Mouse (Mus musculus) spleen, postnatal 36 days (tissue): Measurements from ENCODE around the gene Snd1.

Experiments
- DNase-seq, 2 experiments: peaks; one replicate each; pipeline ENCODE4 v3.0.0; 2022; ENCODE audit warnings: low spot score in 2 of 2, mixed read lengths in 1 of 2

The Snd1 gene

DNA sequence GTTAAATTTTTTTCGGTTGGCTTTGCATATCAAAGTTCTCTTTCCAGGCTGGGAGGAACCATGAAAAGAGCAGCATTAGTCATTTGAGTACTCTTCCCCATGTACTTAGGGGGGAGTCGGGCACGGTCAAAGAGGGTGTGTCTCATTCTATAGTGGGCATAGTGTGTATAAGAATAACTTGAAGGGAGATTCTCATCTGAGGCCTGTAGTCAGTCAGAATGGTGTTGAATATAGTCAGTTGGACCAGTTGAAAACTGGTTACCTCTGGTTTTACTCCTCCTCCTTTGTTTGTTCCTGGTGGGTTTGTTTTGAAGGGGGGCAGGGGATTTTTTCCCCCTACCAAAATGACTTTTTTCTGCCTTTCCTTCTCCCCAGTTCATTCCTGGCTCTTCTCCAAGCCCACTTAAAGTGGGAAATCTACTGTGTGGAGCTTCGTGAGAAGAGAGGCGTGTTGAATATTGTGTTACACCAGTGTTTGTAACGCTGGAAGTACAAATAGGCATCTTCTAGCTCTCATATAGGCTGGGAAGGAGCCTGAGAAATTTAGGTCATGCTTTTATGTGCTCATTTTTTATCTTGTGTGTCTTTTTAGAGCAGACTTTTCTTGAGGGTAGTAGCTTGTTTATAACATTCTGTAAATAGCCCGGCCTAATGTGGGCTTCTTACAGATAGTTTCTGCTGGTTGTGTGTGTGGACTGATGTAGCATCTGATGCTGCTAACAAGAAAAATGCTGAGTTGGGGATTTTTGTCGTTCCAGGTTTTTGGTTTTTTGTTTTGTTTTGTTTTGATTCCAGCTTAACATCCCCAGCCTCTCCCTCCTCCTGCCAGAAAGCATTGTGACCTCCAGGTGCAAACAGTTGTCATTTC lies 231.4 kb downstream of the Snd1 start:
- DNase-seq = no peak

DNA sequence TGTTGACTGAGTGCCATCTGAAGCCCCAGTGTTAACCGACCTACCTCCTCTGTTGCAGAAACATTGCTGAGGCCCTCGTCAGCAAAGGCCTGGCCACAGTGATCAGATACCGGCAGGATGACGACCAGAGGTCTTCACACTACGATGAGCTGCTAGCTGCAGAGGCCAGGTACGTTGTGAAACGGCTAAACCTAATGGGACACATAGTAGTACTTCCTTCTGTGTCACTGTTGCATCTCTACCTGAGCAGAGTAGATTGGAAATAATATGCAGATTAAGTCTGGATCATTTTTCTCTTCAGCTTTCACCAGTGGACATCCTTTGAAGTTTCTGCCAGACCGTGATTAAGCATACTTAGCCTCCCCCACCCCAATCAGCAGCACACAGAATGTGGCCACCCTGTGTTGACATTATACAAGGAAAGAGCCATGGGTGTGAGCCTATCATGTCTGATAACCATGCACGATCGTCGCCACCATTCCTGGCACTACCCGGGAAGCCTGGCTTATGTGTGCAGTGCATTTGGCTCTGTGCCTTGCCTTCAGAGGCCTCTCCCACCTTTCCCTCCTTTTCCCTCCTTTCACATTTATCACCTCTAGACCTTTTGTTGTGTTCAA lies 232.1 kb downstream of the Snd1 start:
- peak; percentile 15 to 46 for DNase-seq

DNA sequence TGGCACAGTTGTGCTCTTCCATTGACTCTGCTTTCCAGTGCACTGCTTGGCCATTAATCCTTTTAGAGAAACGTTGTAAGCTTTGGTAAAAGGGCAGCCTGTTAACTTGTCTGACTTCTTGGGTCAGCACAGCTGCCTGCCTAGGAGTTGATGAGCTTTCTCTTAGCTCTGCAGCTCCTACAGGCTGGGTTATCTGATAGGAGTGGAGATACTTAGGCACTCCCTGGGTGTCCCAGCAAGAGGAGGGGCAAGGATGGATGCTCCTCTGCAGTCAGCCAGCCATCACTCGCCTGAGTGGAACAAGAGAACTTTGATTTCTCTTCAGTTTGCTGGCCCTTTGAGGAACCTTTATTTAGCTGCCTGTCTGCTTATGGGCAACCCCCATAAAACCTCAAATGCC lies 235.1 kb downstream of the Snd1 start:
- no peak for DNase-seq

DNA sequence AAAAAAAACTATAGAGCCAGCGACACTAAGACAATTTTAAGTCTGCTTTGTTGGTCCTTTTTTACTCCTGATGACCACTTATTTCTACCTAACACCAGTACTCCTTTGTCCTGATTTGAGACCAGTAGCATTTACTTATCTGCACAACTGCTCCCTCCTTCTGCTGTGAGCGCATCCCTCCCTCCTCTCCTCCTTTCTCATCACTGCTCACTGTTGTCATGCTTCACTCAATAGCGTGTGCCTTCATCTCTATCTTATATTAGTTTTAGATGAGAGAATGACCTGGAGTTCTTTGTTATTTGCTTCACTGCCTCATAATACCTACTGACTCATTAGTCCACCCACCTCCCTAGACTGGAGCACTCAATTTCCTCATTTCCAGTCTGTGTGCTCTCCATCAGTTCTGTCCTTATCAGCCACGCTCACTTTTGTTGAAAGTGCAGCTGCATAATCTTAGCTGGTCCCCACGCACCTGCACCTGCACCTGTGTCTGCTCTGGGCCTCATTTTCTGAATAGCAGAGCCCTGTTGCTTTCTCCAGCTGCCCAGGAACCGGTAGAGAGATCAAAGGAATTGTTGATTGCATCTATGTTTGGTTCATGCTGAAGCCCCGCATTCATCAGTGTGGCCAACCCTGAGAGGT lies 242.4 kb downstream of the Snd1 start:
- DNase-seq = no peak

DNA sequence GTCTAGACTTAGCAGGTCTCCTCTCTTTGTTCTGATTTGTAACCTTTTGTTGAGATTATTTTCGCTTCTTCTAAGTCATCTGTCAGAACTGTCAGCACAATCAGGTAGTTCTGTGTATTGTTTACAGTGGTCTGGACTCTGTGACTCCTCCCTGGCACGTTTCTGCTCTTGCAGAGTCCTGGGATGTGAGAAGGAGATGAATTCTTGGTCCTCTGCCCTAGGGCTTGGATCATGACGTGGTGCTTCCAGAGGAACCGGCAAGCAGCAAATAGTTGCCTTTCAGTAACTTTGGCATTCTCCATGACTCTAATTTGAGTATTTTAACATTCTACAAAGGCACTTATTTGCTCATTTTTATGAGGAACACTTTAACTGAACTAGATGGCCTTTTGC lies 242.9 kb downstream of the Snd1 start:
- DNase-seq = no peak

DNA sequence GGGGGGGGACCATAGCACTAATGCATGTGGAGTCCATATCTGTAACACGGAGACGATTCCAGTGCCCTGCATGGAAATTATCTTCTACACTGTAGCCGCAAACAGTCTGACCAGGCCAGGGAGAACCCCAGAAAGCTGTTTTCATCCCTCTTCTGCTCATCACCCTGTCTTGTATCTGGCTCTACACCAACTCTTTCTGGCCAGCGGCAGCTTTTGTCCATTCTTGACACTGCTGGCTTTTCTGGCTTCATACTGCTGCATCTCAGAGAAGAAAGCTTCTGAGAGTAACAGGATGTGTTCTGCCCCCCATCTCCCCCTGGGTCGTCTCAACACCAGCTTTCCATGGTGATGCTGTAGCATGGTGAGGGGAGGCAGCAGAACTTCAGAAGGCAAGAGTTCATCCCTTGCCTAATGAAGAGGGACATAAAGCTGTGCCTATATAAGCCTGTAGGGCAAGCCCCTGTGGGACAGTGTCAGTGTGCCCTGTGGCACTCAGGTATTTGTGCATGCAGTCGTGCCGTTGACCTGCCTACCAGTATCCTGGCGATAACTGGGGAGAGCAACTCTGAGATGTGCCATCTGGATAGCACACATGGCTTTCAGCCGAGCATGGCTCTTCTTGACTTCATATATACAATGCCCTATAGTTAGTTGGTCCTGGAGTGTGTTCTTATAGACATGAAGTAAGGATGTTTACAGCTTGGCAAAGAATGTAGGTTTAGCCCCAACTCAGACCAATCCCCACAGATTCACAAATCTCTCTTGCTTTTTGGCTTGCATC lies 245.6 kb downstream of the Snd1 start:
- no peak for DNase-seq

DNA sequence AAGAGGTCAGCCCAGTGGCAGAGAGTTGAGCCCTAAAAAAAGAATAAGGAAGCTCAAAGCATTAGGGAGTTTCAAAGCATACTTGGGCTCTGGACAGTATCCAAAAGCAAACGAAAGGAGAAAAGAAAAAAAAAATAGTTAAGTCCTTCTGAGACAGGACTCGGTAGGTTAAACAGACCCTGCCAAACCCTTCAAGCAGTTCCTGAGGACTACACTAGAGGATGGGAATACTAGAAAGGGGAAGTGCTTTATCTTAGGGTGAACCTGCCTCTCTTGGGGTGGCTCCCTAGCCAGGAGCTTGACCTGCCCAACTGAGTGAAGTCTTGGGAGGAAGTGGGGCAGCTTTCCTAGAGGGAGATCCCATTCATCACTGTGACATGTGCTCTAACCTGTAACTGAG lies 248.1 kb downstream of the Snd1 start:
- DNase-seq = no peak

DNA sequence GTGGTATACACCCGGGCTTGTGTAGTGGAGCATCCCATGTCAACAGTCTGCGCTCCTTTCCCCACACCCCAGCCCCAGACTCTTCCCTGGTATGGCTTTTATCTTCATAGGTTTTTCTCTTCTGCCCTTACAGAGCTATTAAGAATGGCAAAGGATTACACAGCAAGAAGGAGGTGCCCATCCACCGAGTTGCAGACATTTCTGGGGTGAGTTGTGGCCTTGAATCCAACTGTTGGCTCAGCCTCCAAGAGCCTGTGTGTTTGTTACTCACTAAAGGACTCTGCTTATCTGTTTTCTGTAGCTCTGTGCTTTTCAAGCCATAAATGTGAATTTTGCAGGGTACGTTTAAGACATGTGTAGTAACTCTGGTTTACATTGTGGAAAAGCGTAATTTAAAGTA lies 249.8 kb downstream of the Snd1 start:
- DNase-seq = no peak

DNA sequence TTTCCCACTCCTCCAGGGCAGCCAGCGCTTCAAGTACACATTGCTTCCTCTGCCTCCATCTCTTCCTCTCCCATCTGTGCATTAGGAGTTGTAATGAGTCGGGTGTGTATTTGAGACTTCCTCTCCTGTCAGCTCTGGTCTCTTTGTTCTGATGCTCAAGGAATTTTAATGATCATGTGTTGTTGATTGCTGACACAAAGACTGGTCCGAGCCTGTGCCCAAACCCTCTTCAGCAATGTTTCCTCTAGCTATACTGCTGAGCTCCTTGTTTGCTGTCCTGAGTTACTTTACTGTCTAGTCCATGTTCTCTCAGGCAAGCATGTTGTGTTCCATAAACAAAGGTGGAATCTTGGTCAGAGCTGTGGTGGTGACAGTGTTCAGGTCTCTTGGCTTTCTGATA lies 254.3 kb downstream of the Snd1 start:
- DNase-seq = no peak

DNA sequence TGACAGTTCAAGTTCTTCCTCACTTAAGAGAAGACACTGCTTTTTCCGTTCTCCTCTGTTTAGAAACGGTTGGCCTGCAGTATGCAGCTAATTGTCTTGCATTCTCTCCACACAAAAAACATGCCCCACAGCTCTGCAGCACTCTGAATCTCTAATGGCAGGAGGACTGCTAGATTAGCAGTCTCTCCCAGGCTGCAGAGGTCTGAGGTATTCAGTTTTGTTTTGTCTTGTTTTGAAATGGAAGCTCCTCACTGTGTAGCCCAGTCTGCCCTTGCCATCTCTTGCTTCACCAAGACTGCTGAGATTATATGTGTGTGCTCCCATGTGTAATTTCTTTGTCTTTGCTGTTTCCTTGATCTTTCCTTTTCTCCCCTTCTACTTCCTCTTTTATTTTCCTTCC lies 254.7 kb downstream of the Snd1 start:
- DNase-seq = no peak

DNA sequence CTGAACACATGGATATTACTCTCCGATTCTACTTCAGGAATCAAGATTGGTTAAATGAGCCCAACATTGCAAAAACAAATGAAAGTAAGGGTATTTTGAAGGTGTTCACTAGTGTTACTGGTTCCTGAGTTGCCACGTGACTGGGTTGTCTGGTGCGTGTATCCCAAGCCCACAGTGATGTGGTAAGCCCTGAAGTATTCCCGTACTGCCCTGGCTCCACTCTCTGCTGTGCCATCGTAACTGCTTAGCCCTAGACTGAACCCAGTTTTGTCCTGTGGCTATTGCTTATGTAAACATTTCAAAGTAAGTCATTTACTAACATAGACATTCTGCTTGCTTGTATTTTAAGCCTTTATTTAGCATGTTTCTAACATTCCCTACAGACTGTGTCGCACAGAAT lies 256.3 kb downstream of the Snd1 start:
- DNase-seq = no peak

DNA sequence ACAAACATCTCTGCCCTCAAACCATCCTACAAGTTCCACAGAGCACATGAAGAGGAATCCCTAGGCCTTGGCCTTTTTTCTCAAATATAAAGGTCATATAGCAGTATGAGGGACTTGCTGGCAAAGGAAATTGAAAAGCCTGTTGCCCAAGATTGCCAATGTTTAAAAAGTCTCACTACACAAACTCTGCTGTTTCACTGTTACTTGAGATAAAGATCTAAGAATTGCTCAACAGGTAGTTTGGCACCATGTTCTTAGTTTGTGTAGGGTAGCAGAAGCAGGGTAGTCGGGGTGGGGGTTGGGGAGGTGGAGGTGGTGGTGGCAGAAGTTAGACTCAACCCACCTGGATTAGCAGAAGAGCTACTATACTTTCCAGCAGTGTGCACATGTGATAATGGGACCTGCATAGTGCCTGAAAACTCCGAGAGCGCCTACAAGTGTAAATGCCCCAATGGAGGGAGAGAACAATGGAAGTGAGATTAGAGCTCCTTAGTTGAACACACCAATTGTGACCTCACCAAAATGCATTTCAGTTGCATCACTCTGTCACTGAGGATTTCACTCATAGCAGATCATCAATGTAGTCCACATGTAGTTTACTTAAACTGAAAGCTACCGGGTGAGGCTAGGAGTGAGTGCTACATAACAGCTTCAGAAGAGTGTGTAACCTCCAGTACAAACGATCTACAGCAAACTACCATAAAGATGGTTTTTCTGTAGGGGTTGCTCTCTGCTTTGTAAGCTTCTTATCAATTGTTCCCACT lies 259.1 kb downstream of the Snd1 start:
- no peak for DNase-seq

DNA sequence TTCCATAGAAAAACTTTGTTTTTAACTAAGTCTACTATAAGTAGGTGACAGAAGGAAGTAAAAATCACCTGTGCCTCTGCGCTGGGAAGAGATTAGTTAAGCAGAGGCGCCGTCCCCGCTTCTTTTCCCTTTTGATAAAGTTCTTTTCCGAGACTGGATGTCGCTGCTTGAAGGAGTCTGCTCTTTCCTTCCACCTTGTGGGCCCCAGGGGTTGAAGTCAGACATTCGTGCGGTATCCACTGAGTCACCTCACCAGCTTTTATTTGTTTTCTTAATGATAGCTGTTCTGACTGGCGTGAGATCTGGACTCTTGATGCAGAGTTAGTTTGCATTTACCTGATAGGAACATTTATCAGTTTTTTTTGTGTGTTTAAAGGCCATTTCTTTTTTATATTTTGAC lies 260.2 kb downstream of the Snd1 start:
- DNase-seq = no peak

DNA sequence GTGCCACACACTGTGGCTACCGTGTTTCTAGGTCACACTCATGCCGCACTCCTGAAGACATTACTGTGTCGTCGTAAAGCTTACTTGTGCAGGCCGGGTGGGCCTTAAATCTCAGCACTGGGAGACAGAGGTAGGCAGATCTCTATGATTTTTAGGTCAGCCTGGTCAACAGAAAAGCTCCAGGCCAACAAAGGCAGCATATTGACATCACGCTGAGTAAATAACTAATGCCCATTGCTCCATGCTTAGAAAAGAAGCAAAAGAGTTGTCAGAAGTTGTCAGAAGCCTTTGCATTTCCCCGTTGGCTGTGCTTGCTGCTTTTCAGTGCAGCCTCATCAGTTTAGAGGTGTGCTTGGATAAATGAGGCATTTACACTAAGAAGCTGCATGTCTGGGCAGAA lies 261.7 kb downstream of the Snd1 start:
- no peak for DNase-seq

DNA sequence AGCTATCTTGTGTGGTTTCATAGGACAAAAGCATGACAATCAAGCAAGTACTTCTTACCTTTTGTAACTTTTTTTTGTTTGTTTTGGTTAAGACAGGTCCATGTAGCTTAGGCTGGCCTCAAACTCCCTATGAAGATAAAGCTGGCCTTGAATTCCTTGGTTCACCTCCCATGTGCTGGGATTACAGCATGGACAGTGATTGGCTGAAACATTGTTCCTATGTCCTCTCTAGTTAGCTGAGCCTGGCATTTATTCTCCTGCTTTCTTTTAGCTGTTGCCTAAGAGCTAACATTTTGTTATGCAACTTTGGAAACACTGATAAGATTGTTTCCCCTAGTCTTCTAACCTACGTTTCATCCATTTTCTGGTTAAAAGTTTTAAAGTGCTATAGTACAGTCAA lies 262.7 kb downstream of the Snd1 start:
- no peak for DNase-seq

DNA sequence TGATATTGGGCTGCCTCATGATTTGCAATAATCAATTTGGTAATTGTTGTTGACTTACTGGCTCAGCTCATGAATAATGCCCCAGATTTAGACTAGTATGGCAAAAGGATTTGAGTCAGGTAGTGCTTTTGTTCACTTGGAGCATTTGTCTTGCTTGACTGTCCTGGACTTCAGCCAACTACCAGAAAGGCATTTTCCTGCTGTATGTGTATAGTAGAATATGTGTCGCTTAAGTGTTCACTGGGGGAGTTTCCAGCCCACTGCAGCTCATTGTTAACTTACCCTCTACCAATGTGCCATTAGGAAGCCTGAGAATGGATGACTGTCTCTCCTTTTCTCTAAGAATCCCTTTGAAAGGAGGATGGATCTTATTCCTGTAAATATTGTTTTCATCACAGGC lies 268.6 kb downstream of the Snd1 start:
- DNase-seq = no peak

DNA sequence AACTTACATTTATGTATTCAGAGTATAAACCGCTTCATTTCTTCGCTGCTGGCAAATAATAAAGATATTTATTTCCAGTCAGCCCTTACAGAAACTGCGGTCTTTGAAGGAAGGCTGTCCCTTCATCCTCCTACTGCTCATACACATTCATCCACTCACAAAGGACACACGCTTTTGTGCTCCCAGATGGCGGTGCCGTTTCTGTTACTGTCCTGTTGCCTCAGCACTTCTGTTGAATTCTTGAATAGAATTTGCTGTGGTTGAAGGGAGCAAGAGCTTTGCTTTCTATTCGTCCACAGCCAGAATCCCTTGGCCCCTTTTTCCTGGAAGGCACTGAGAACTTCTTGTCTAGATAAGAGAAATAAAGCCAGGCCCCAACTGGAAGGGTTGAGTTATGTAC lies 270.9 kb downstream of the Snd1 start:
- no peak for DNase-seq

DNA sequence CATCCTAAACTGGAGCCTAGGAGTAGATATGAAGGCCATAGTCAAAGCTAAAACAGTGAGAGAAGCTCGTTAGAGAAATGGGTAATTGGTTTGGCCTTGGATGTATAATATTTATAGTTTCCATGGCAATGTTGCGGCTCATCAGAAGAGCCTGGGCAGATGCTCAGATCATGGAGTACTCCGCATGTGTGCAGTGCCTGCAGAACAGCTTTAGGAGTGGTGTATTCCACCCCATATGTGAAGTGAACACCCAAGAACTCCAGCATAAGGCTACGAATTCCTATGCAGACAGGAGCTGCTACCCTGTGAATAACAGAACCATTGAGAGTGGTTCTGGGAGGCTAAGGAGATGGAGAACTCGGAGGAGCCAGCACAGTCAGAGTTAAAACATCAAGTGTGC lies 272.1 kb downstream of the Snd1 start:
- DNase-seq = no peak

DNA sequence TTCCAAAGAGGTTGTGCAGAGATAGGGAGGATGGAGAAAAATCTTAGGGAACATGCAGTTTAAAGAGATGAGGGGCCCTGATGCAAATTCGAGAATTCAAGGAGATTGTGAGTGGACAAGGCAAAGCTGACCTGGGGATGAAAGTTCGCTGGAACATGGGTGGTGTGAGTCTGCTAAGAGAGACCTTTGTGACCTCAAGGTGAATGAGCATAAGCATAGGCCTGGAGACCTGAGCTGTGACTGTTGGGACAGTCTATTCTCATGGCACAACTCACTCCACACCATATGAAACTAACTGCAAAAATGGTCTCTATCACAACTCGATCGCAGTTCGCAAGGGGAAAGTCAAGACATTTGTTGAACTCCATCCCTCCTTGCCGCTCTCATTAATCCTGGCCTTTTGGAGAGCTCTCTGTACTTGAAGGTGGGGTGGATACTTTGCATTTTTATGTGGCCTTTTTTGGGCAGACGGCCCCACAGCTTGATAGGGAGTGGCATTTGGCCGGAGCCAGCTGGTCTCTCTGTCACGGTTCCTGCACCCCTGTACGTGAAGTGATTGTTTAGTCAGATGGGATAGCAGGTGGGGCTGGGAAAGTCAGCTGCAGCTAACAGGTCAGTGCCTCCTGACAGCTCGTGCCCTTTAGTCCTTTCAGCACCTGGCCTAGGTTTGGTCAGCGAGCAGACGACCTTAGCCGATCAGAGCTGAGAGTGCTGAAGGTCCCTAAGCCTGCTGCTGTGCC lies 273.2 kb downstream of the Snd1 start:
- DNase-seq = no peak

DNA sequence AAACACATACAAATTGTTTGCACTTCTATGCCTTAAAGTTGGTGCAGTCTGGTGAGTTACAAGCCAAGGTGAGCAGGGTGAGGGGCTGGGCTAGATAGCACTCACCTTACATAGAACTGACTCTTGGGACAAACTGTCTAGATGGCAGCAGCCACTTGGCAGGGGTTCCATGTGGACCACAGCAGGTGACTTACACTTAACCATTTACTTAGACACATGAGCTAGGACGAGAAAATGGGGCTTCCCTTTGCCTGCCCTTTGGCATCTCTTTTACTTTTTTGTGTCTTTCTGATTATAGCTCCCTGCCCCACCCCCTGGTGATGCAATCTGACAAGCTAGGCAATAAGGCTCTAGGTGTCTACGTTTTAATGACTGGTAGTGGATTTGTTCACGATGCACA lies 274.3 kb downstream of the Snd1 start:
- no peak for DNase-seq

DNA sequence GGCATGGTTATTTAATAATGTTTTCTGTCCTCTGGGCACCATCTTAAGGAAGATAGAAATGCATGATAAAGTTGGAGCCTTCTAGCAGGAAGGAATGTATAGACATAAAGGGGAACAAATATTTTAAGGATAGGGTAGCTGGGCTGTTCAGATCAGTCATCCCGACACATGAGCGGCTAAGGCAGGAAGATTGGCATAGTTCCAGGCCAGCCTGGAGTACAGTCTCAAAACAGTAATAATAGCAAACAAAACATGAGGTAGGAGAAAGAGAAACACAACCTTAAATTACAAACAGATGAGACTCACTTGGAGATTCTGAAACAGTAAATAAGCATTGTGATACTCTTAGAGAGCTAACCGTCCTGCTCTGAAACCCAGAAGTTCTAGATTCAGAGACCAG lies 276.2 kb downstream of the Snd1 start:
- DNase-seq = no peak
